15 mouse cellular contexts compared by ENCODE assay signal in genomic region chr2:181769397-181769796, GRCm38 (mm10). TPM values are rescaled to one million over a fixed set of nuclear protein-coding genes. Genes with fewer than 3 reads are reported as not detected.
DNase-seq lines count a peak whose midpoint lies in the region; ATAC-seq and TF ChIP-seq lines count a peak whose summit lies in the region.
"Had no signal": no experiment of that assay in that cellular context is flagged by ENCODE, and none has a peak within 500 bp of the region (broad histone marks: within the 10 kb centered on the region; RNA-seq: fewer than 3 reads in every experiment).

No protein-coding gene starts in this region.

- peak overlapping the region; percentile 79 for H3K4me2 ChIP-seq in forebrain, embryonic 15.5 days (replicated peaks)
- peak overlapping the region; percentile 62 for H3K4me2 ChIP-seq in neural tube, embryonic 15.5 days
- H3K4me2 ChIP-seq: heart, embryonic 12.5 days; limb, embryonic 13.5 days had no signal

- 0 out of 2 replicates have a peak overlapping the region, but pooled peaks have one; percentile 13 for H3K9ac ChIP-seq in forebrain, embryonic 15.5 days (replicated peaks)
- H3K9ac ChIP-seq in neural tube, embryonic 15.5 days (replicated peaks), result peak overlapping the region; percentile 32; the same call in 1 of the 2 replicates
- H3K9ac ChIP-seq: heart, embryonic 12.5 days; limb, embryonic 13.5 days had no signal

- ATAC-seq in forebrain, embryonic 15.5 days (replicated peaks), result no peak
- no peak for ATAC-seq in neural tube, embryonic 15.5 days (ENCODE audit: low FRiP score)

- TF ChIP-seq CTCF in layer of hippocampus, adult 2 months (conservative IDR thresholded peaks at IDR 0.05), result no peak

- no peaks in the 10 kb centered on the region for H3K27me3 ChIP-seq in forebrain, embryonic 15.5 days
- no peaks in the 10 kb centered on the region for H3K27me3 ChIP-seq in midbrain, embryonic 10.5 days (ENCODE audit: low read depth, poor library complexity, severe bottlenecking)
- no peaks in the 10 kb centered on the region for H3K27me3 ChIP-seq in neural tube, embryonic 15.5 days (replicated peaks)
- H3K27me3 ChIP-seq: limb, embryonic 13.5 days had no signal

- DNase-seq in layer of hippocampus, adult 2 months (ENCODE audit: low spot score in 2 of 2), result no peak
- no peak for DNase-seq in layer of hippocampus, adult 8-10 months (ENCODE audit: low spot score in 2 of 2)
- DNase-seq in midbrain, embryonic 10.5 days (ENCODE audit: low spot score), result no peak
- no peak for DNase-seq in thymus, postnatal 25 days
- no peak for DNase-seq in adrenal gland, postnatal 4 days (ENCODE audit: low spot score in 2 of 2)
- no peak for DNase-seq in frontal cortex, adult 2 months (ENCODE audit: extremely low spot score in 1 of 2, low spot score in 1 of 2)
- DNase-seq: B cell, adult 2 months; lung, adult 18-20 months had no signal

- H3K27ac ChIP-seq in layer of hippocampus, adult 2 months, result no peak overlapping the region
- H3K27ac ChIP-seq in forebrain, embryonic 15.5 days (replicated peaks), result no peak overlapping the region
- no peak overlapping the region for H3K27ac ChIP-seq in midbrain, embryonic 10.5 days (replicated peaks)
- H3K27ac ChIP-seq in neural tube, embryonic 15.5 days (replicated peaks), result peak overlapping the region; percentile 49
- H3K27ac ChIP-seq: limb, embryonic 13.5 days had no signal

- peaks cover 79% of the 10 kb centered on the region for H3K4me1 ChIP-seq in forebrain, embryonic 15.5 days
- H3K4me1 ChIP-seq in midbrain, embryonic 10.5 days, result peaks cover 47% of the 10 kb centered on the region
- H3K4me1 ChIP-seq in neural tube, embryonic 15.5 days, result peaks cover 61% of the 10 kb centered on the region
- H3K4me1 ChIP-seq: heart, embryonic 12.5 days; limb, embryonic 13.5 days had no signal

- no peaks in the 10 kb centered on the region for H3K9me3 ChIP-seq in forebrain, embryonic 15.5 days
- no peaks in the 10 kb centered on the region for H3K9me3 ChIP-seq in midbrain, embryonic 10.5 days (replicated peaks)
- H3K9me3 ChIP-seq in neural tube, embryonic 15.5 days (replicated peaks), result no peaks in the 10 kb centered on the region
- H3K9me3 ChIP-seq: G1E; heart, embryonic 12.5 days; limb, embryonic 13.5 days had no signal

- H3K36me3 ChIP-seq in forebrain, embryonic 15.5 days, result no peaks in the 10 kb centered on the region
- H3K36me3 ChIP-seq in midbrain, embryonic 10.5 days, result no peaks in the 10 kb centered on the region
- H3K36me3 ChIP-seq in neural tube, embryonic 15.5 days, result no peaks in the 10 kb centered on the region
- H3K36me3 ChIP-seq: G1E; heart, embryonic 12.5 days; limb, embryonic 13.5 days had no signal

- 63% methylated on average over 2 of the region's 2 CpGs for WGBS in forebrain, embryonic 15.5 days
- 79% methylated on average over 2 of the region's 2 CpGs for WGBS in midbrain, embryonic 10.5 days
- 51% methylated on average over 2 of the region's 2 CpGs for WGBS in neural tube, embryonic 15.5 days

- H3K4me3 ChIP-seq in layer of hippocampus, adult 2 months, result peak overlapping the region; percentile 67
- peak overlapping the region; percentile 58 for H3K4me3 ChIP-seq in forebrain, embryonic 15.5 days
- peak overlapping the region; percentile 54; the same call in 1 of the 2 replicates for H3K4me3 ChIP-seq in midbrain, embryonic 10.5 days
- H3K4me3 ChIP-seq in neural tube, embryonic 15.5 days (replicated peaks), result peak overlapping the region; percentile 51
- H3K4me3 ChIP-seq: erythroblast, embryonic 14.5 days; heart, embryonic 12.5 days; limb, embryonic 13.5 days had no signal

RNA-seq across cellular contexts. Expression of gene Myt1, which starts 6.3 kb away (rescaled TPM):
- 10 to 100 TPM; 32.3 to 34.0 TPM for total RNA-seq in layer of hippocampus, adult 2 months (2021)
- total RNA-seq in layer of hippocampus, adult 8-10 months (2022), result 10 to 100 TPM; 23.2 to 41.8 (median 27.1) TPM
- 26.7 and 30.7 TPM in 2 replicates for polyA plus RNA-seq in forebrain, embryonic 15.5 days (2015; fragmentation: Nextera tagmentation; extraction: Ambion mirVana)
- 14.3 and 33.2 TPM in 2 replicates for polyA plus RNA-seq in midbrain, embryonic 10.5 days (2016; fragmentation: Nextera tagmentation; extraction: Ambion mirVana)
- 11.3 and 15.1 TPM in 2 replicates for polyA plus RNA-seq in neural tube, embryonic 15.5 days (2015; fragmentation: Nextera tagmentation; extraction: Ambion mirVana)
- 10 to 100 TPM; 14.7 TPM for total RNA-seq in adrenal gland, postnatal 4 days (2021)
- polyA plus RNA-seq in frontal cortex, adult 2 months (2012; rRNA removed), result 15.6 and 16.9 TPM in 2 replicates
- total RNA-seq: gastrocnemius, adult 8-10 months had no signal
- polyA plus RNA-seq: erythroblast, embryonic 14.5 days; G1E had no signal

RNA-seq across cellular contexts. Expression of gene Oprl1, which starts 54.6 kb away (rescaled TPM):
- total RNA-seq in layer of hippocampus, adult 2 months (2021), result 10 to 100 TPM; 44.8 to 45.0 TPM
- total RNA-seq in layer of hippocampus, adult 8-10 months (2022), result 10 to 100 TPM; 50.4 to 67.7 (median 56.7) TPM
- polyA plus RNA-seq in forebrain, embryonic 15.5 days (2015; fragmentation: Nextera tagmentation; extraction: Ambion mirVana), result 47.6 and 54.1 TPM in 2 replicates
- polyA plus RNA-seq in midbrain, embryonic 10.5 days (2016; fragmentation: Nextera tagmentation; extraction: Ambion mirVana), result 6.4 and 14.5 TPM in 2 replicates
- polyA plus RNA-seq in neural tube, embryonic 15.5 days (2015; fragmentation: Nextera tagmentation; extraction: Ambion mirVana), result 72.5 and 87.0 TPM in 2 replicates
- 1 to 10 TPM; 4.0 to 6.0 TPM for total RNA-seq in adrenal gland, postnatal 4 days (2021)
- polyA plus RNA-seq in frontal cortex, adult 2 months (2012; rRNA removed), result 26.4 and 34.4 TPM in 2 replicates
- total RNA-seq: G1E; gastrocnemius, adult 8-10 months had no signal
- polyA plus RNA-seq: erythroblast, embryonic 14.5 days; G1E had no signal
